Mouse (Mus musculus) monocyte, adult 5-6 weeks (primary cell): Measurements from ENCODE around the gene Cpb2. TPM values are rescaled to one million over a fixed set of nuclear protein-coding genes. Genes with fewer than 3 reads are reported as not detected.

Experiments
- ATAC-seq: fragments of 153-309, 156-312 bp; replicated peaks from 2 replicates; pipeline ENCODE4 v1.8.0; 2017; ENCODE audit warnings: mild to moderate bottlenecking; ENCODE audit not compliant: low TSS enrichment, insufficient number of reproducible peaks, severe bottlenecking, poor library complexity, low FRiP score
- total RNA-seq: library from RNA; stranded (forward); fragments of 200-1000, 200-491, 200-594 nt; gene quantifications from 3 replicates; pipeline ENCODE4 v1.2.3, GENCODE M21; 2017

Cpb2 gene
- total RNA-seq, 1 experiment from 2014 or later: not detected

GRCm38 (mm10) chr14:75237096-75237495, 5.0 kb upstream of the Cpb2 start:
- ATAC-seq: no peak

- no peak for ATAC-seq
Observed at GRCm38 (mm10) chr14:75238054-75238692, 3.9 kb upstream of the Cpb2 start.

- no peak for ATAC-seq
Observed at GRCm38 (mm10) chr14:75246024-75247000, 4.2 kb downstream of the Cpb2 start.

GRCm38 (mm10) chr14:75250432-75250831, 8.3 kb downstream of the Cpb2 start:
- no peak for ATAC-seq

- no peak for ATAC-seq
Observed at GRCm38 (mm10) chr14:75256521-75256920, 14.4 kb downstream of the Cpb2 start.

GRCm38 (mm10) chr14:75269531-75269930, 27.4 kb downstream of the Cpb2 start:
- ATAC-seq: no peak

GRCm38 (mm10) chr14:75279716-75280115, 37.6 kb downstream of the Cpb2 start:
- no peak for ATAC-seq

GRCm38 (mm10) chr14:75280406-75280805, 38.3 kb downstream of the Cpb2 start:
- ATAC-seq: no peak

GRCm38 (mm10) chr14:75283609-75284192, 41.6 kb downstream of the Cpb2 start:
- ATAC-seq: peak; percentile 16; the same call in 1 of the 2 replicates

- peak; percentile 99 for ATAC-seq
Observed at GRCm38 (mm10) chr14:75284193-75284915, 42.3 kb downstream of the Cpb2 start, which contains the start of gene Zc3h13. TSS of gene Zc3h13 (plus strand) at chr14:75284373.

- no peak for ATAC-seq
Observed at GRCm38 (mm10) chr14:75301081-75301480, 59.0 kb downstream of the Cpb2 start.

GRCm38 (mm10) chr14:75303807-75304206, 61.7 kb downstream of the Cpb2 start:
- ATAC-seq: no peak

- no peak for ATAC-seq
Observed at GRCm38 (mm10) chr14:75307855-75308254, 65.8 kb downstream of the Cpb2 start.

- no peak for ATAC-seq
Observed at GRCm38 (mm10) chr14:75309336-75309992, 67.4 kb downstream of the Cpb2 start.

- no peak for ATAC-seq
Observed at GRCm38 (mm10) chr14:75314484-75314883, 72.4 kb downstream of the Cpb2 start.

GRCm38 (mm10) chr14:75318736-75319135, 76.6 kb downstream of the Cpb2 start:
- ATAC-seq: 0 out of 2 replicates have a peak, but pooled peaks have one; percentile 40

GRCm38 (mm10) chr14:75320269-75320668, 78.2 kb downstream of the Cpb2 start:
- no peak for ATAC-seq

- no peak for ATAC-seq
Observed at GRCm38 (mm10) chr14:75323354-75323753, 81.3 kb downstream of the Cpb2 start.
